Mouse (Mus musculus) CH12F3 (cell line): ENCODE results near the gene Sptbn4.
"Not testable (repeated sequence)": the region's sequence is repeated elsewhere in the genome, so short reads cannot be mapped to it uniquely, and the experiment has no call there.

ENCODE experiments used
- in situ Hi-C: fragments of 300-500 bp; cut with MboI; formaldehyde crosslinking; loops from 2 replicates; pipeline ENCODE4 v1.14.3; 2020; ENCODE audit warnings: low sequenced_read_pairs

Gene Sptbn4

DNA sequence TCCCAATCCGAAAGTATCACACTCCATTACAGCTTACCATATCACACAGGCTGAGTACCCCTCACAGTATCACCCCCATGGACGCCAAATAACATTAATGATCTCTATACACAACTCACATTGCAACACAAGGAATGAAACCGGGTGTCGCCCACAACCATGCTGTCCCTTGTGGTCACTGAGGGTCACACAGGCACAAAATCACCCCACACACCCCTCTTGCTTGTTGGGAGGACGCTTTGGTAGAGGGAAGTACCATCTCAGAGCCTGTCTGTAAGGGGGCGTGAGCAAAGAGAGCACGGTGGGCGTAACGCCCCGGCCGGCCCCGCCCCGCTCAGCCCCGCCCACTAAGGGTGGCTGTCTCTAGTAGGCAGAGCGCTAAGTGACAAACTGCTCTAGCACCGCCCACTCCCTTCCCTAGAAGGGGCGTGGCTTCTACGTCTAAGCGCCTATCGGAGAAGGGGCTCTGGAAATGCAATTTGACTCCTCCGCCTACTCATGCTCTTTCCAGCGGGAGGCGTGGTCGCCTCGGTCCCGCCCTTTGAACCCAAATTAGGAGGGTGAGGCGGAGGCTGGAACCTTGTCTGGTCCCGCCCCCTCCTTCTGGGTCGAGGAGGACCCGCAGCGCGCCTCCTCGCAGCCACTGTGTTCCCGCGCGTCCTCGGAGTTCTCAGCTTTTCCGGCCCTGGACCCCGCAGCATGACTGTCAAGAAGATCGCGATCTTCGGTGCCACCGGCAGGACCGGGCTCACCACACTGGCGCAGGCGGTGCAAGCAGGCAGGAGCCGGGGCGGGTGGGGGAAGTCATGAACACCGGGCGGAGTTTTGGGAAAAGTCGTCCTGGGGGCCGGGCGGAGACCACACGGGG lies at the start of gene Sptbn4, which contains the start of gene Blvrb:
Gene Sptbn4, minus strand, starts transcription at position 268 of the 868 bp plus-strand sequence.
Gene Blvrb, plus strand, starts transcription at position 560 of the 868 bp plus-strand sequence.
- in situ Hi-C loops: no loop called here

DNA sequence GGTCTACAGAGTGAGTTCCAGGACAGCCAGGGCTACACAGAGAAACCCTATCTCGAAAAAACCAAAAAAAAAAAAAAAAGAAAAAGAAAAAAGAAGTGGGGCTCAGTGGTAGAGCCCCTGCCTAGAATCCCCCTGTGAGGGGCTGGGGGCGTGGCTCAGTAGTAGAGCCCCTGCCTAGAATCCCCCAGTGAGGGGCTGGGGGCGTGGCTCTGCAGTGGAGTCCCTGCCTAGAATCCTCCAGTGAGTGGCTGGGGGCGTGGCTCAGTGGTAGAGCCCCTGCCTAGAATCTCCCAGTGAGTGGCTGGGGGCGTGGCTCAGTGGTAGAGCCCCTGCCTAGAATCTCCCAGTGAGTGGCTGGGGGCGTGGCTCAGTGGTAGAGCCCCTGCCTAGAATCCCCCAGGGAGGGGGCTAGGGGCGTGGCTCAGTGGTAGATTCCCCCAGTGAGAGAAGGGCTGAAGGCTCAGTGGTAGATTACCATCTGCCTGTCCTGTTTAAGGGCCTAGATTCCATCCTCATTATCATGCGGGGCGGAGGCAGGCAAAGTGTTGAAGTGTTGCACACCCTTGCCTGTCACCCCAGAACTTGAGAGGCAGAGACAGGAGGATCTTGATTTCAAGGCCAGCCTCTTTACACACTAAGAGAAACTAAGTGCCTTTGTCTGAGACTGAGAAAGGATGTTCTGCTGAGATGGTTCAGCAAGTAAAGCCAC lies 47.3 kb upstream of the Sptbn4 start:
- in situ Hi-C loops: not testable (repeated sequence)

DNA sequence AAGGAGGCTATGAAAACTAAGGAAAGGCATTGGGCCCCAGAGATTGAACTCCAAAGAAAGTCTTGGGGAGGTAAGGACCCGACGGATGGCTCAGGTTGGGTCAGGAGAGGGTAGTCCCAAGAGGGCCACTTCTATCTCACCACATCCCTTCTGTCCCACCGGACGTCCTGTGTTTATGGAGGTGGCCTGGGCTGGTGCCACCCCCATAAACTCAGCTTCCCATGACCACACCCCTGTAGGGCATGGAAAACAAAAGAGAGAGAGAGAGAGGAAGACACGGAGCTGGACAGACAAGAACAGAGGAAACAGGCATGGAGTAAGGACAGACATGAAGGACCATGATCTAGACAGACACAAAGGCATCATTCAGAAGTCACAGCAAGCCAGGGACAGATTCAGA lies 46.0 kb upstream of the Sptbn4 start:
- in situ Hi-C loops: no loop called here

DNA sequence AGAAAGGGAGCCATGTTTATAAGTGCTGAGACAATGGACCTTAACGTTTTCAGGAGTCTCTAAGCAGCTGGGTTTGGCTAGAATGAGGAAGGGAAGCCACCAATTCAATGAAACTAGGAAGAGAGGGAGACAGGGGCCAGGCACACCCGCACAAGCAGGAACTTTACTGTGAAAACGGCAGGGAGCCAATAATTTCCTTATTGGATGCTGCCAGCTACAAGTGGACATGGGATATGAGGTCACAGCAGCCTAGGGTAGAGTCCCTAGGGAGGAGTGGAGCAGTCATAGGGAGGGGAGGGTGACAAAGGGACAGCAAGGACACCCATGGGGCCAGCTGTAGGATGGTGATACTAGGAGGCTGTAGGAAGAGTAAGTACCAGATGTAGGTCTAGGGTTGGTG lies 45.5 kb upstream of the Sptbn4 start:
- in situ Hi-C loops: no loop called here

DNA sequence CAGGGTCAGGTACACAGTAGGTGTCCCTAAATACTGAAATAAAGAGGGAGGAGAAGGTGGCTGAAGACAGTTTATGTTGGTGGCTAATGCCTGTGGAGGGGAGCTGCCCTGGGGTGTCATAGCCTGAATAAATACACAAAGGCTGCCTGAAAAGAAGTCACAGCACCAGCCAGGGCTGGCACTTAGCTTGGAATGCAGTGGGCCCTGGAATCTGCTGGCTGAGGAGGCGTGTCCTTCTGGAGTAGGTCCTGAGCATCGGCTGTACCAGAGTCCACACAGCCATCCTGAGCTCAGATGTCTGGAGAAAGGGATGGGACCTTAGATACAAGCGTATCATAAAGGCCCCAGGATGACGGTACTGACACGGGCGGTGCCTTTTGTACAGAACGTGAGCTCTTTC lies 44.4 kb upstream of the Sptbn4 start:
- in situ Hi-C loops: no loop called here

DNA sequence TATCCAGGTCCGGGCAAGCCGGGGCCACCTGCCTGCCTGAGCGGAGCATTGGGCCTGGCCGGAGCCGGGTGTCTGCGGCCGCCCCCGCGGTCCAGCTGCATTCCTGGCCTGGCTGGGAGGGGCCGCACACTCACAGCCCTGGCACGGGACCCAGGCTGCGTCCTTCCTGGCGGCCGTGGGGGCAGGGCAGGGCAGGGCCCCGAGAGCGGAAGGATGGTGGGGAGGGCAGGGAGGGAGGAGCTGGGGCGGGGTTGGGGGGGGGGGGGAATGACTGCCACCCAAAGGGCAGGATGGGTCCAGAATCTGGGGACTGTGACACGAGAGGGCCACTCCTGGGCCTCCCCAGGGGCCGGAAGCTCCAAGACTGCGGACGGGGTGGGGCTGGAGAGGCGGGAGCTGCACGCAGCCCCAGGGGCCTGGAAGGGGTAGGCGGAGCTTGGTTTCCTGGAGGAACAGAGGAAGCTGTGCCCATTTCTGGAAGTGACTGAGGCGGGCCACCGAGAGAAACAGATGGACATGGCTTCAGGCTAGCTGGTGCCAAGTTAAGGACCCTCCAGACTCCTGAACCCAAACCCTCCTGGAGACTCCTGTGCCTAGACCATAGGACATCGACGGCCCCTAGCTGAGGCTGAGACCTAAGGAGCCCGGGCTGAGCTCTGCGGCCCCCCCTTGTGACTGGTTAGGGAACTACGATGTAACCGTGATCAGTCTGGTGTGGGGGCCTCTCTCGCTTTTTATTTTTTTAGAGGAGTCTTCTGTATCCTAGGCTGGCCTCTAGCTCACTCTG lies 43.2 kb upstream of the Sptbn4 start:
- in situ Hi-C loops: no loop called here

DNA sequence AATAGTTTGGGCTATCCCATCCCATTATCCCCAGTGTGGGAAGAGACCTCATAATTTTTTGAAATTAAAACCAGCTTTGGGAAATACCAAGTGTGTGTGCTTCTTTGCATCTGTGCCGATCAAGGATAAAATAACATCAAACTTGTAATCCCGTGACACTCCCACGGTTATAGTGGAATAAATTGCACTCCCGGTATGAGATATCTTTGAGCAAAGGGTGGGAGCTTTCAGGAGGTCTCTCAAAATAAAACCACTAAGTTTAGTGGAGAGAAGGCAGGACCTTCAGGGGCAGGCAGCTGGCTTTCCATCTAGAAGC lies 42.7 kb upstream of the Sptbn4 start:
- in situ Hi-C loops: no loop called here

DNA sequence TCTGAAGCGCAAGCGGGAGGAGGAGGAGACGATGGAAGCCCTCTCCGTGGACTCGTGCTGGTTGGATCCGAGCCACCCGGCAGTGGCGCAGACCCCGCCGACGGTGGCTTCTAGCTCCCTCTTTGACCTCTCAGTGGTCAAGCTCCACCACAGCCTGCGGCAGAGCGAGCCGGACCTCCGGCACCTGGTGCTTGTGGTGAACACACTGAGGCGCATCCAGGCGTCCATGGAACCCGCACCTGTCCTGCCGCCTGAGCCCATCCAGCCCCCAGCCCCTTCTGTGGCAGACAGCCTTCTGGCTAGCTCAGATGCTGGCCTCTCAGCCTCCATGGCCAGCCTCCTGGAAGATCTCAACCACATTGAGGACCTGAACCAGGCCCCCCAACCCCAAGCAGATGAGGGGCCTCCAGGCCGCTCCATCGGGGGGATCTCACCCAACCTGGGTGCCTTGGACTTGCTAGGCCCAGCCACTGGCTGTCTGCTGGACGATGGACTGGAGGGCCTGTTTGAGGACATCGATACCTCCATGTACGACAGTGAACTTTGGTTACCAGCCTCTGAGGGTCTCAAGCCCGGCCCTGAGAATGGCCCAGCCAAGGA lies 41.9 kb upstream of the Sptbn4 start:
- in situ Hi-C loops: no loop called here

DNA sequence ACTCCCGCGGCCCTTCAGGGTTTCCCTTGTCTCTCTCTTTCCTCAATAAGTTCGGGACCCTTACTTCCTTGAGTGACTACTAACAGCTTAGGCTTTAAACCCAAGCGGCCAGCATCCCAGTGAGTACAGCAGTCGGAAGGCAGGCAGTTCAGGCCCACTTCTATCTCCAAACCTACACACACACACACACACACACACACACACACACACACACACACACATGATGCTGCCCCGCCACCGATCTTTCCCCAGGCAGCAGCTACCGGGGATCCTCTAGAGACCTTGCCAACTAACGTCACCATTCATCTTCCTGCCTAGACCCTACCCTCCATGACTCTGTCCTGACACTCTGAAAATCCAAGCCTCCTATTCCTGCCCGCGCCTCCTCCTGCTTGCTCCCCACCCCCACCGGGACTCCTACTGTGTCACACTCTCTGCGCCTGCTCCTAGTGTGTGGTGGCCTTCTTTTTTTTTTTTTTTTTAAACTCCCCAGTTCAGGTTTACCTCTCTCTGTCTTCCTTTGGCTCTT lies 40.3 kb upstream of the Sptbn4 start:
- in situ Hi-C loops: no loop called here

DNA sequence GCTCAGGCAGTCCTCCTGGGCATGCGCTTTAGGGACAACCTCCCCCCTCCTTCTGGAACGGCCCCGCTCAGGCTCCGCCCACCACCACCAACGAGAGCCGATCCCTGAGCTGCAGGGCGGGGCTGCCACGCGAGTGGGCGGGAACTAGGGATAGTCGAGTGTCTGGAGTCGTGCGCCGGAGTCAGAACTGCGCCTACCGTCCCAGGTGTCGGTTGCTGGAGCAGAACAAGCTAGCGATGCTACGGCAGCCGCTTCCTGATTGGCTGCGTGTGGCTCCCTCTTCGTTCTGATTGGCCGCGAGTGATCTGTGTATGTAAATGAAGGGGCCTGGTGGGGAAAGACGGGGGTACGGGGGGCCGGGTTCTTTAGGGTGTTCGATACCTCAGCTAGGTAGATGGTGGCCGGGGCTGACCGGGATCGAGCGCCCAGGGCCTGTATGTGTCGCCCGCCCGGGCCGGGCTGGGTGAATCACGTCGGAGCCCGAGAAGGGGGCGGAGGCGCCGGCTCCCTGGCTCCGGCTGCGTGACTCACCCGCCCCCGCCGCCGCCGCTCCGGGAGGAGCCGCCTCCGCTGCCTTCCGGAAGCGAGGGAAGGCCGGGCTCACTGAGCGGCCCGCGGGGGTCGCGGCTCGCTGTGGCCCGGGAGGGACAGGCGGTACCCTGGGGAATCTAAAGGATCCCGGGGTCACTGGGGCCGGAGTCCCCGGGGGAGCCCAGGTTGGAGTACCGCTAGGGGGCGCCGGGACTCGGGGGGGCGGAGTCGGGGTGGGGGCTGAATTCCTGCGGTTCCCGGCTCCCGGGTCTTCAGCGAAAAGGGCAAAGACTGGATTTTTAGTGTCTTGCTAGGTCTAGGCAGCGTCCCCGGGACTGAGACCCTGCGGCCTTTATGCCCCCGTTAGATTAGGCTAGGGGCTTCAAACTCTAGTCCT lies 39.5 kb upstream of the Sptbn4 start, which contains the start of gene Sertad1:
Gene Sertad1, plus strand, starts transcription at position 141 of the 928 bp plus-strand sequence.
- in situ Hi-C loops: no loop called here

DNA sequence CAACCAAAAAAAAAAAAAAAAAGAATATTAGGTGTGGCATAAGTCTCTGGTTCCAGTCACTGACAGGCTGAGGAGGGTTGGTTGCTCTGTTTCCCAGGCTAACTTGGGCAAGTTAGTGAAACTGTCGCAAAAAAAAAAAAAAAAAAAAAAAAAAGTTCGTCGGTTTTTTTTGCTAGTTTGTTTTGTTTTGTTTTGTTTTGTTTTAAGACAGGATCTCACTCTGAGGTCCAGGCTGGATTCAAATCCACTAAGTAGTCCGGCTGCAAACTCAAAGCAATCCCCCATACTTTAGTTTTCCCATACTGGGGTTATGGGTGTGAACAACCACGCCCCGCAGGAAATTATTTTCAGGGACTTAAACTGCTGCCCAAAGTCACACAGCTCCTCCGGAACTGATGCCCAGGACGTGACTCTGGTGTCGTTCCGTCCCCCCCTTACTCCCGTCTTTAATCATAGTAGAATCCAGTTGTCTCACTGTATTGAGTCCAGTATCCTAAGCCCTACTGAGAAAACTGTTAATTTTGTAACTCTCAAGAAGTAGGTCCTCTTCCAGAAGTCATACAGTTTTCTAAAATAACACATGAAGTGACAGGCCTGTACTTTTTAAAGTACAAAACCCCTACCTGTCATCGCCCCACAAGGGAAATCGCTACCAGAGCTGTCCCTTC lies 38.8 kb upstream of the Sptbn4 start:
- in situ Hi-C loops: no loop called here

DNA sequence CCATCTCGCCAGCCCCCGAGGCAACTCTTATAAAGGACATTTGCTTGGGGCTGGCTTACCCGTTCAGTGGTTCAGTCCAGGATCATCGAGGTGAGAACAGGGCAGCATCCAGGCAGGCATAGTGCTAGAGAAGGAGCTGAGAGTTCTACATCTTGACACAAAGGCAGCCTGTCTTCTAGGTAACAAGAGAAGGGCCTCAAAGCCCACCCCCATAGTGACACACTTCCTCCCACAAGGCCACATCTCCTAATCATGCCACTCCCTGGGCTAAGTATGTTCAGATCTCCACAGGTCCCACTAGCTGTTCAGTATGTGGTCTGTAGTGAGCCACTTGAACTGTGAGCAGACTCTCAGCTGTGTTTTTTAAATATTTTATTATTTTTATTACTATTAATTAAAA lies 36.4 kb upstream of the Sptbn4 start:
- in situ Hi-C loops: no loop called here

DNA sequence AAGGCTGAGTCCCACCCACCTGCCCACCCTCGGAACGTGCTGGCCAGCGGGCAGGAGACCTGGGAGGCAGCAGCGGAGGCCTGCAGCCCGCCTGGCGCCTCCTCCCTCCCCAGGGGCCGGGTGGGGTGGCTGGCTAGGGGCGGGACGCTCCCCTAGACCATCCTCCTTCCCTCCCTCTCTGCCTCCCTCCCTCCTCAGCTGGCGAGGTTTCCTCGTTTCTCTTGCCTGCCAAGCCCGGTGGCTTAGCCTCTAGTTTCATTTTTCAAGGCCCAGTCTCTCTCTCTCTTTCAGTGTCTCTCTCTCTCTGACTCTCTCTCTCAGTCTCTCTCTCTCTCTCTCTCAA lies 34.1 kb upstream of the Sptbn4 start:
- in situ Hi-C loops: no loop called here

DNA sequence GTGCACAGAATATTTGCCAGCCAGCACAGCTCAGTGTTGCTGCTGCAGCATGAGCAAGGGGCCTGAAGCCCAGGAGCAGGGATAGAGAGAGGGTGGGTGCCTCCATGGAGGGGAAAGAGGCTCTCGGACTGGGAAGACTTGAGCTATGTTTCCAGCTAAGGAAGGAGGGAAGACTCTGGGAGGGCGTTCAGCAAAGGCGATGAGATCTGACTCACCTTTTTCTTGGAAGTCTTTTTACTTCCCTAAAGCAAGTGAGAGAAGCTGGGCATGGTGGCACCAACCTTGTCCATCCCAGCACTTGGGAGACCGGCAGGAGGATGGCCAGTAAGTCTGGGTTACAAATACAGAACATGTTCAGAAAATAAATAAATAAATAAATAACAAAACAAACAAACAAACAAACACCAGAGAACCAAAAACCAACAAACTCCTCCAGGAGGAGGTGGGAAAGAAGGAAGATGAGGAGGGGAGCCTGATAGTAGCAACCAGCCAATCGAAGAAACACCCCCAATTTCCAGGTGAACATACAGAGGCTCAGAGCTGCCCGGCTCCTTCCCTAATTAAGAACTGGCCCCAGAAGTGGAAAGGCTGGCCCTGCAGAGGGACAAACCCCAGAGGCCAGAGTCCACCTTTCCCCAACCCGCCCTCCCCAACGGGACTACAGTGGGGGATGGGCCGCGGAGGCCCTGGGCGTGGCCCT lies 33.6 kb upstream of the Sptbn4 start:
- in situ Hi-C loops: no loop called here

DNA sequence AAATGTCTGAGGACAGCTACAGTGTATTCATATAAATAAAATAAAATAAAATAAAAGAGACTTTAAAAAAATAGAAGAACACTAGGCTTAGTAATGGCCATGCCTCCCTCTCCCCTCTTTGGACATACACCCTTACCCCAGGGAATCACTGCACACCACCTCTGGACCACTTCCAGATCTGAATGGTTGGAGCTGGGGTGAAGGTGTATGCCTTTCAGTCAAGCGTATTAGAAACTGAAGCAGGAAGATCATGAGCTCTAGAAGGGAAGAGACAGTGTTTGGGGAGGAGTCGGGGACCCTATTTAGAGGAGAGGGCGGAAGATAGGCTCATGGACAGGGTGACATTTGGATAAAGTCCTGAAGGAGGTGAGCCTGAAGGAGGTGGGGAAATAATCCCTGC lies 33.0 kb upstream of the Sptbn4 start:
- in situ Hi-C loops: no loop called here

DNA sequence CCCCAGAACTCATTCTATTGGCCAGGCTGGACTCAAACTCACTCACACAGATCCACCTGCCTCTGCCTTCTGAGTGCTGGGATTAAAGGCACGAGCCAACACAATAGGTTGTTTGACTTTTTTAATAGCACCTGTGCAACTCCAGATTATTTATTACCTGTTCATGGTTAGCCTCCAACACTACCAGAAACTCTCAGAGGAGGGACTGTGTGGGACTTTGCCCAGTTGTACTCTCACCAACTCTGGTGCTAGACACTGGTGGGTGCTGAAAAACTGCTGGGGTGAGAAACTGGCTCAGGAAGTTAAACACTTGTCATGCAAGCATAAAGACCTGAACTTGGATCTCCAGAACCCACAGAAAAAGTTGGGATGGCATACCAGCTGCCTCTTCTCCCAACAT lies 32.3 kb upstream of the Sptbn4 start:
- in situ Hi-C loops: no loop called here

DNA sequence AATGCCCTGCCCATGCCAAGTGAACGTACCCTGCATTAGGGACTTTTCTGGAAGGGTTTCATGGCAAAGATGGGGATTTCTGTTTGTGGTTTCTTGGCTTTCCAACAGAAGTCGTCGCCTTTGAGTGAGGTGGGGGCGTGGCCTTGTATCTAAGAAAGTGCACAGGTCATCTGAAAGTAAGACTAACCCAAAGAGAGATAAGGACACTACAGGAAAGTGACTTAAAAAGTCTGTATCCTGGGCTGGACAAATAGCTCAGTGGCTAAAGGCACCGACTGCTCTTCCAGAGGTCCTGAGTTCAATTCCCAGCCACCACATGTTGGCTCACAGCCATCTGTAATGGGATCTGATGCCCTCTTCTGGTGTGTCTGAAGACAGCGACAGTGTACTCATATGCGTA lies 31.1 kb upstream of the Sptbn4 start:
- in situ Hi-C loops: no loop called here

DNA sequence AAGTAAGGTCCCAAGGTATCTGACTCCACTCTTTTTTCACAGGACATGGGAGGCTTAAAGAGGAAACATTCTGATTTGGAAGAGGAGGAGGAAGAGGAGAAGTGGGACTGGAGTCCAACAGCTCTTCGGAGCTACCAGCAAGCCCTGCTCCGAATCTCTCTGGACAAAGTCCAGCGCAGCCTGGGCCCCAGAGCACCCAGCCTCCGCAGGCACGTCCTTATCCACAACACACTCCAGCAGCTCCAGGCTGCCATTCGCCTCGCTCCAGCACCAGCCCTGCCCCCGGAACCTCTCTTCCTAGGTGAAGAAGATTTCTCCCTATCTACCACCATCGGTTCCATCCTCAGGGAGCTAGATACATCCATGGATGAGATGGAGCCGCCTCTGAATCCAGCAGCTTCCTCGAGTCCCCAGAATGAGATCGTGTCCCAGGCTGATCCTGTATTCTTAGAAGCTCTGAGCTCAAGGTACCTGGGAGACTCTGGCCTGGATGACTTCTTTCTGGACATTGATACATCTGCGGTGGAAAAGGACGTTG lies 28.7 kb upstream of the Sptbn4 start:
- in situ Hi-C loops: no loop called here
